Mouse (Mus musculus): ENCODE data around the gene Tor1b. TPM values are rescaled to one million over a fixed set of nuclear protein-coding genes. Genes with fewer than 3 reads are reported as not detected.
A peak's percentile ranks its signal among the peaks of the same experiment; 100 is the strongest.

Tor1b gene
- total and polyA plus RNA-seq, 3 experiments, result 23.1 to 31.1 (median 25.3) TPM

DNA sequence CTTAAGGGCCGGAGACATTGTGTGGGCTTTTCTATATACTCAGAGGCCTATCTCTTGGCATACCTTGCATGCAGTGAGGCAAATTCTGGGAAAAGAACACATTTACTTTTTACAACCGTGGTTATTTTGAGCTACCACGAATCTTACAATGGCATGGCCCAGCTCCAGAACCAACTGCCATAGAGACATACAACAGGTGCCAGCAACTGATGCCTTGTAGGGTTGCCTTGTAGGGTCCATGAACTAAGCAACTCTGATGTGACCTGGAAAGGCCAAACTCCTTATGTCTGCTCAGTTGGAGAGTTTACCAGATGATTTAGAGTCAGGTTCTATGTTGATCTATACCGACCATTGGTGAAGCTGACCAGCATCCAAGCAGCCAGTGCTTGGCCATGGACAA, 42.1 kb downstream of the Tor1b start:
- in situ Hi-C loops (cut with MboI; ENCODE audit: low pct_ligation_motif_present, low pct_unique_long_range_greater_than_20kb, low sequenced_read_pairs), result no loop called here
- no peak overlapping the region for H3K9ac ChIP-seq (ENCODE audit: insufficient read depth, low read depth)
- dilution Hi-C loops (cut with MboI; ENCODE audit: extremely low pct_ligation_motif_present, extremely low pct_unique_long_range_greater_than_20kb, low sequenced_read_pairs), result no loop called here
- H3K9me3 ChIP-seq (replicated peaks; ENCODE audit: low read length), result peaks cover 3% of the 10 kb centered on the region
- no peak for DNase-seq (ENCODE audit: extremely low read depth)
- H3K4me2 ChIP-seq (ENCODE audit: insufficient read depth, low read depth, poor library complexity, severe bottlenecking), result no peak overlapping the region
- H3K79me2 ChIP-seq (replicated peaks; ENCODE audit: control insufficient read depth, extremely low read depth, insufficient read depth, poor library complexity, severe bottlenecking), result no peaks in the 10 kb centered on the region
- H3K4me3 ChIP-seq (replicated peaks in 1 of 3; ENCODE audit: low read depth in 2 of 3, low read length in 2 of 3, poor library complexity in 1 of 3), result no peak overlapping the region
- TF ChIP-seq MYC (IDR thresholded peaks at IDR 0.05; ENCODE audit: low read depth, low read length), result no peak
- TF ChIP-seq EP300 (IDR thresholded peaks at IDR 0.05; ENCODE audit: low read length), result no peak
- TF ChIP-seq ETS1 (conservative IDR thresholded peaks at IDR 0.05; ENCODE audit: low read depth, low read length), result no peak
- TF ChIP-seq RAD21 (IDR thresholded peaks at IDR 0.05; ENCODE audit: low read depth, low read length), result no peak
- no peak for TF ChIP-seq PAX5 (IDR thresholded peaks at IDR 0.05; ENCODE audit: low read length)
- no peak for TF ChIP-seq BHLHE40 (IDR thresholded peaks at IDR 0.05; ENCODE audit: low read depth, low read length)
- no peak for TF ChIP-seq CHD2 (IDR thresholded peaks at IDR 0.05; ENCODE audit: low read length)
- TF ChIP-seq CTCF (conservative IDR thresholded peaks at IDR 0.05 in 1 of 2, IDR thresholded peaks at IDR 0.05 in 1 of 2; ENCODE audit: low read depth in 2 of 2, low read length in 2 of 2), result no peak
- TF ChIP-seq USF2 (conservative IDR thresholded peaks at IDR 0.05; ENCODE audit: low read depth, low read length), result no peak
- TF ChIP-seq IRF4 (IDR thresholded peaks at IDR 0.05; ENCODE audit: low read depth, low read length), result no peak
- TF ChIP-seq ZC3H11A (IDR thresholded peaks at IDR 0.05; ENCODE audit: low read depth, low read length), result no peak
- TF ChIP-seq ZMIZ1 (IDR thresholded peaks at IDR 0.05; ENCODE audit: low read depth, low read length), result no peak
- no peak for TF ChIP-seq E2F4 (IDR thresholded peaks at IDR 0.05; ENCODE audit: insufficient replicate concordance, low read depth, low read length)
- no peak for TF ChIP-seq MAX (IDR thresholded peaks at IDR 0.05; ENCODE audit: low read length)
- TF ChIP-seq POLR2AphosphoS2 (IDR thresholded peaks at IDR 0.05; ENCODE audit: low read depth, low read length), result no peak
- TF ChIP-seq CHD1 (IDR thresholded peaks at IDR 0.05; ENCODE audit: low read depth, low read length), result no peak
- no peak for TF ChIP-seq TCF12 (IDR thresholded peaks at IDR 0.05; ENCODE audit: low read depth, low read length)
- no peak for TF ChIP-seq KAT2A (IDR thresholded peaks at IDR 0.05; ENCODE audit: insufficient replicate concordance, low read length)
- H3K27me3 ChIP-seq (replicated peaks), result no peaks in the 10 kb centered on the region
- H3K4me1 ChIP-seq (ENCODE audit: control insufficient read depth in 1 of 2, insufficient read depth in 2 of 2), result no peaks in the 10 kb centered on the region
- H3K27ac ChIP-seq (ENCODE audit: insufficient read depth, low read depth), result no peak overlapping the region
- H3K36me3 ChIP-seq (replicated peaks in 1 of 2; ENCODE audit: control insufficient read depth in 1 of 2, insufficient read depth in 1 of 2, low read length in 1 of 2), result peaks cover 7 to 35% of the 10 kb centered on the region in 2 experiments

- no peaks in the 10 kb centered on the region for H3K4me1 ChIP-seq (ENCODE audit: control insufficient read depth in 1 of 2, insufficient read depth in 2 of 2)
- peaks cover 13 to 35% of the 10 kb centered on the region in 2 experiments for H3K36me3 ChIP-seq (replicated peaks in 1 of 2; ENCODE audit: control insufficient read depth in 1 of 2, insufficient read depth in 1 of 2, low read length in 1 of 2)
- DNase-seq (ENCODE audit: extremely low read depth), result no peak
- no peak overlapping the region for H3K4me2 ChIP-seq (ENCODE audit: insufficient read depth, low read depth, poor library complexity, severe bottlenecking)
- no peaks in the 10 kb centered on the region for H3K27me3 ChIP-seq (replicated peaks)
- no peak overlapping the region for H3K9ac ChIP-seq (ENCODE audit: insufficient read depth, low read depth)
- in situ Hi-C loops (cut with MboI; ENCODE audit: low pct_ligation_motif_present, low pct_unique_long_range_greater_than_20kb, low sequenced_read_pairs) (no loop called here), dilution Hi-C loops (cut with MboI; ENCODE audit: extremely low pct_ligation_motif_present, extremely low pct_unique_long_range_greater_than_20kb, low sequenced_read_pairs) (no loop called here)
- H3K79me2 ChIP-seq (replicated peaks; ENCODE audit: control insufficient read depth, extremely low read depth, insufficient read depth, poor library complexity, severe bottlenecking), result no peaks in the 10 kb centered on the region
- peaks cover 3% of the 10 kb centered on the region for H3K9me3 ChIP-seq (replicated peaks; ENCODE audit: low read length)
- H3K27ac ChIP-seq (ENCODE audit: insufficient read depth, low read depth), result no peak overlapping the region
- TF ChIP-seq UBTF (IDR thresholded peaks at IDR 0.05; ENCODE audit: low read depth, low read length) (no peak), E2F4 (IDR thresholded peaks at IDR 0.05; ENCODE audit: insufficient replicate concordance, low read depth, low read length) (no peak), CTCF (conservative IDR thresholded peaks at IDR 0.05 in 1 of 2, IDR thresholded peaks at IDR 0.05 in 1 of 2; ENCODE audit: low read depth in 2 of 2, low read length in 2 of 2) (no peak), MAZ (IDR thresholded peaks at IDR 0.05; ENCODE audit: low read depth, low read length) (no peak), ELF1 (IDR thresholded peaks at IDR 0.05; ENCODE audit: low read depth, low read length) (no peak), RAD21 (IDR thresholded peaks at IDR 0.05; ENCODE audit: low read depth, low read length) (no peak), ZKSCAN1 (IDR thresholded peaks at IDR 0.05; ENCODE audit: borderline replicate concordance, low read depth, low read length) (no peak), MAX (IDR thresholded peaks at IDR 0.05; ENCODE audit: low read length) (no peak), MYC (IDR thresholded peaks at IDR 0.05; ENCODE audit: low read depth, low read length) (no peak), TCF12 (IDR thresholded peaks at IDR 0.05; ENCODE audit: low read depth, low read length) (no peak), SMC3 (IDR thresholded peaks at IDR 0.05; ENCODE audit: low read depth, low read length) (no peak), MAFK (IDR thresholded peaks at IDR 0.05; ENCODE audit: insufficient replicate concordance, low read length) (no peak), RCOR1 (conservative IDR thresholded peaks at IDR 0.05; ENCODE audit: low read depth, low read length) (no peak), JUND (conservative IDR thresholded peaks at IDR 0.05; ENCODE audit: low read depth, low read length) (no peak)
- peak overlapping the region in 2 of 3 experiments; percentile 15 to 31 for H3K4me3 ChIP-seq (replicated peaks in 1 of 3; ENCODE audit: low read depth in 2 of 3, low read length in 2 of 3, poor library complexity in 1 of 3)
Measured at GRCm38 (mm10) chr2:30995432-30995996, 42.8 kb downstream of the Tor1b start.
